Mouse (Mus musculus) myocyte (in vitro differentiated cells): ENCODE measurements around the gene Serpind1. TPM values are rescaled to one million over a fixed set of nuclear protein-coding genes. Genes with fewer than 3 reads are reported as not detected.
A peak's percentile ranks its signal among the peaks of the same experiment; 100 is the strongest.

Experiments
- H3K27me3 ChIP-seq: one replicate; pipeline ENCODE4 v1.6.1; 2011; ENCODE audit not compliant: control insufficient read depth, insufficient read depth, insufficient read length
- H3K36me3 ChIP-seq: one replicate; pipeline ENCODE4 v1.6.1; 2011; ENCODE audit not compliant: control insufficient read depth, insufficient read depth
- H3K4me2 ChIP-seq: one replicate; pipeline ENCODE4 v1.6.1; 2011; ENCODE audit warnings: low read depth, control low read depth
- H3K4me3 ChIP-seq: one replicate; pipeline ENCODE4 v1.5.1; 2011; ENCODE audit warnings: mild to moderate bottlenecking, control low read depth, moderate library complexity
- H3K79me2 ChIP-seq: one replicate; pipeline ENCODE4 v1.6.1; 2011; ENCODE audit not compliant: control insufficient read depth, insufficient read depth
- H3ac ChIP-seq: one replicate; pipeline ENCODE4 v1.6.1; 2011; ENCODE audit not compliant: control insufficient read depth, insufficient read length
- CEBPB ChIP-seq: IDR thresholded peaks from 2 replicates; pipeline ENCODE4 v1.6.1; 2011; ENCODE audit warnings: mild to moderate bottlenecking, moderate library complexity; ENCODE audit not compliant: poor library complexity, insufficient read depth, severe bottlenecking
- E2F4 ChIP-seq: IDR thresholded peaks from one replicate; pipeline ENCODE4 v1.6.1; 2011; ENCODE audit warnings: mild to moderate bottlenecking, control low read depth, moderate library complexity; ENCODE audit not compliant: insufficient read depth
- MAX ChIP-seq: IDR thresholded peaks from one replicate; pipeline ENCODE4 v1.6.1; 2011; ENCODE audit warnings: low read depth, mild to moderate bottlenecking, control low read depth
- MYOD1 ChIP-seq, 3 experiments: IDR thresholded peaks; one replicate each; pipeline ENCODE4 v1.6.1; 2011; ENCODE audit warnings: control low read depth in 2 of 3, low read depth in 2 of 3, mild to moderate bottlenecking in 2 of 3, moderate library complexity in 1 of 3; ENCODE audit not compliant: insufficient read length in 2 of 3, control insufficient read depth in 1 of 3
- MYOG ChIP-seq, 3 experiments: IDR thresholded peaks; one replicate each; pipeline ENCODE4 v1.6.1; 2011; ENCODE audit warnings: control low read depth in 2 of 3, low read depth in 2 of 3, mild to moderate bottlenecking in 2 of 3; ENCODE audit not compliant: insufficient read length in 2 of 3, control insufficient read depth in 1 of 3, insufficient read depth in 1 of 3
- POLR2A ChIP-seq: IDR thresholded peaks from one replicate; pipeline ENCODE4 v1.6.1; 2011; ENCODE audit warnings: low read depth, mild to moderate bottlenecking, control low read depth, moderate library complexity; ENCODE audit not compliant: insufficient read length
- POLR2AphosphoS2 ChIP-seq: IDR thresholded peaks from one replicate; pipeline ENCODE4 v1.6.1; 2011; ENCODE audit warnings: low read depth, control low read depth; ENCODE audit not compliant: insufficient read length
- REST ChIP-seq: IDR thresholded peaks from one replicate; pipeline ENCODE4 v1.6.1; 2011; ENCODE audit warnings: mild to moderate bottlenecking, control low read depth, moderate library complexity; ENCODE audit not compliant: insufficient read depth, insufficient read length
- SRF ChIP-seq: IDR thresholded peaks from one replicate; pipeline ENCODE4 v1.6.1; 2011; ENCODE audit warnings: low read depth; ENCODE audit not compliant: control insufficient read depth, insufficient read length
- TCF12 ChIP-seq: IDR thresholded peaks from one replicate; pipeline ENCODE4 v1.6.1; 2011; ENCODE audit warnings: mild to moderate bottlenecking, control low read depth; ENCODE audit not compliant: poor library complexity, insufficient read depth, severe bottlenecking
- TCF3 ChIP-seq: IDR thresholded peaks from one replicate; pipeline ENCODE4 v1.6.1; 2011; ENCODE audit warnings: low read depth, control low read depth; ENCODE audit not compliant: insufficient read length
- USF1 ChIP-seq: IDR thresholded peaks from one replicate; pipeline ENCODE4 v1.6.1; 2011; ENCODE audit warnings: low read depth, mild to moderate bottlenecking, control low read depth, moderate library complexity
- polyA plus RNA-seq: library from polyadenylated mRNA; unstranded; fragments of >200 nt; fragmentation: generic; extraction: Trizol; gene quantifications from one replicate; pipeline ENCODE4 v1.2.1, GENCODE M21; 2012; ENCODE audit warnings: missing spikeins

Serpind1 gene
- polyA plus RNA-seq, 1 experiment, result 0.10 TPM

- no peak overlapping the region for H3K4me3 ChIP-seq
- no peak for TF ChIP-seq SRF
- TF ChIP-seq MYOG (IDR thresholded peaks at IDR 0.05; ENCODE audit: control insufficient read depth in 1 of 3, insufficient read depth in 1 of 3, insufficient read length in 2 of 3, low read depth in 2 of 3), result no peak
- no peak for TF ChIP-seq POLR2AphosphoS2
- TF ChIP-seq TCF12, result no peak
- TF ChIP-seq POLR2A, result no peak
- TF ChIP-seq MAX, result no peak
- no peak for TF ChIP-seq MYOD1 (IDR thresholded peaks at IDR 0.05; ENCODE audit: control insufficient read depth in 1 of 3, insufficient read length in 2 of 3, low read depth in 2 of 3)
Observed at GRCm38 (mm10) chr16:17312531-17312930, 18.6 kb upstream of the Serpind1 start.

GRCm38 (mm10) chr16:17316554-17316953, 14.6 kb upstream of the Serpind1 start:
- Histone ChIP-seq H3K27me3 (no peaks in the 10 kb centered on the region), H3K79me2 (no peaks in the 10 kb centered on the region), H3ac (no peak overlapping the region), H3K4me2 (no peak overlapping the region), H3K36me3 (peaks cover 18% of the 10 kb centered on the region), H3K4me3 (no peak overlapping the region)
- TF ChIP-seq SRF, result no peak
- TF ChIP-seq USF1, result no peak
- TF ChIP-seq MYOD1 (IDR thresholded peaks at IDR 0.05; ENCODE audit: control insufficient read depth in 1 of 3, insufficient read length in 2 of 3, low read depth in 2 of 3), result no peak
- TF ChIP-seq TCF3, result no peak
- no peak for TF ChIP-seq POLR2AphosphoS2
- no peak for TF ChIP-seq MAX
- TF ChIP-seq POLR2A, result no peak
- TF ChIP-seq REST, result no peak
- TF ChIP-seq CEBPB, result no peak
- no peak for TF ChIP-seq TCF12
- no peak for TF ChIP-seq E2F4
- no peak for TF ChIP-seq MYOG (IDR thresholded peaks at IDR 0.05; ENCODE audit: control insufficient read depth in 1 of 3, insufficient read depth in 1 of 3, insufficient read length in 2 of 3, low read depth in 2 of 3)

More at GRCm38 (mm10) chr16:17312531-17312930, 18.6 kb upstream of the Serpind1 start:
- Histone ChIP-seq H3K4me2 (no peak overlapping the region), H3K79me2 (no peaks in the 10 kb centered on the region), H3K27me3 (no peaks in the 10 kb centered on the region), H3ac (no peak overlapping the region), H3K36me3 (peaks cover 14% of the 10 kb centered on the region)

- TF ChIP-seq TCF12 (no peak), POLR2AphosphoS2 (no peak), SRF (no peak), MYOD1 (IDR thresholded peaks at IDR 0.05; ENCODE audit: control insufficient read depth in 1 of 3, insufficient read length in 2 of 3, low read depth in 2 of 3) (no peak), MAX (no peak), TCF3 (no peak)
- H3K4me3 ChIP-seq, result no peak overlapping the region
Observed at GRCm38 (mm10) chr16:17321481-17321880, 9.7 kb upstream of the Serpind1 start.

GRCm38 (mm10) chr16:17324745-17325144, 6.4 kb upstream of the Serpind1 start:
- Histone ChIP-seq H3K36me3 (peaks cover 6% of the 10 kb centered on the region), H3K79me2 (no peaks in the 10 kb centered on the region), H3K4me3 (no peak overlapping the region), H3K27me3 (no peaks in the 10 kb centered on the region), H3K4me2 (no peak overlapping the region), H3ac (no peak overlapping the region)
- TF ChIP-seq MYOG (IDR thresholded peaks at IDR 0.05; ENCODE audit: control insufficient read depth in 1 of 3, insufficient read depth in 1 of 3, insufficient read length in 2 of 3, low read depth in 2 of 3), result peak in 1 of 3 experiments; percentile 59
- no peak for TF ChIP-seq USF1
- no peak for TF ChIP-seq POLR2A
- no peak for TF ChIP-seq CEBPB
- peak; percentile 42 for TF ChIP-seq TCF3
- no peak for TF ChIP-seq E2F4
- peak; percentile 71 to 93 (median 86) for TF ChIP-seq MYOD1 (IDR thresholded peaks at IDR 0.05; ENCODE audit: control insufficient read depth in 1 of 3, insufficient read length in 2 of 3, low read depth in 2 of 3)
- peak; percentile 17 for TF ChIP-seq TCF12

More at GRCm38 (mm10) chr16:17321481-17321880, 9.7 kb upstream of the Serpind1 start:
- H3ac ChIP-seq, result no peak overlapping the region
- H3K79me2 ChIP-seq, result no peaks in the 10 kb centered on the region
- peaks cover 18% of the 10 kb centered on the region for H3K36me3 ChIP-seq
- H3K27me3 ChIP-seq, result no peaks in the 10 kb centered on the region
- H3K4me2 ChIP-seq, result no peak overlapping the region

GRCm38 (mm10) chr16:17326064-17326463, 5.1 kb upstream of the Serpind1 start:
- H3ac ChIP-seq, result no peak overlapping the region
- no peak overlapping the region for H3K4me3 ChIP-seq
- no peaks in the 10 kb centered on the region for H3K27me3 ChIP-seq
- no peak overlapping the region for H3K4me2 ChIP-seq
- peaks cover 6% of the 10 kb centered on the region for H3K36me3 ChIP-seq
- no peak for TF ChIP-seq REST
- TF ChIP-seq E2F4, result no peak
- TF ChIP-seq MYOG (IDR thresholded peaks at IDR 0.05; ENCODE audit: control insufficient read depth in 1 of 3, insufficient read depth in 1 of 3, insufficient read length in 2 of 3, low read depth in 2 of 3), result no peak
- no peak for TF ChIP-seq POLR2A
- no peak for TF ChIP-seq TCF3
- TF ChIP-seq TCF12, result no peak
- no peak for TF ChIP-seq CEBPB
- TF ChIP-seq USF1, result no peak
- H3K79me2 ChIP-seq, result no peaks in the 10 kb centered on the region
